Mouse (Mus musculus) cerebellum, adult 2 months (tissue): ENCODE results near the gene Chuk.

ENCODE experiments used
- CTCF ChIP-seq: fragments of 200-500 bp; IDR thresholded peaks from 2 replicates; pipeline ENCODE4 v1.5.1; 2011; ENCODE audit warnings: low read depth, mild to moderate bottlenecking, control low read depth, low read length, moderate library complexity, borderline replicate concordance; ENCODE audit not compliant: insufficient read depth
- POLR2A ChIP-seq: fragments of 200-500 bp; IDR thresholded peaks from 2 replicates; pipeline ENCODE4 v1.6.1; 2011; ENCODE audit warnings: low read length, control low read depth, borderline replicate concordance; ENCODE audit not compliant: insufficient read depth

GRCm38 (mm10) chr19:44074986-44075385 lies 32.3 kb downstream of the Chuk start:
- TF ChIP-seq CTCF (no peak), POLR2A (no peak)
